Mouse (Mus musculus) brain, embryonic 14.5 days (tissue): ENCODE results near the gene Ankrd22.

ENCODE experiments used
- CTCF ChIP-seq: fragments of 200-500 bp; IDR thresholded peaks from 2 replicates; pipeline ENCODE4 v1.5.1; 2012; ENCODE audit warnings: inconsistent platforms, mild to moderate bottlenecking, moderate library complexity, borderline replicate concordance; ENCODE audit not compliant: insufficient read depth, insufficient read length; ENCODE audit errors: extremely low read depth
- POLR2A ChIP-seq: fragments of 200-500 bp; IDR thresholded peaks from 2 replicates; pipeline ENCODE4 v1.6.1; 2012; ENCODE audit warnings: mild to moderate bottlenecking, inconsistent platforms, borderline replicate concordance; ENCODE audit not compliant: poor library complexity, insufficient read depth, insufficient read length, severe bottlenecking; ENCODE audit errors: extremely low read depth

DNA sequence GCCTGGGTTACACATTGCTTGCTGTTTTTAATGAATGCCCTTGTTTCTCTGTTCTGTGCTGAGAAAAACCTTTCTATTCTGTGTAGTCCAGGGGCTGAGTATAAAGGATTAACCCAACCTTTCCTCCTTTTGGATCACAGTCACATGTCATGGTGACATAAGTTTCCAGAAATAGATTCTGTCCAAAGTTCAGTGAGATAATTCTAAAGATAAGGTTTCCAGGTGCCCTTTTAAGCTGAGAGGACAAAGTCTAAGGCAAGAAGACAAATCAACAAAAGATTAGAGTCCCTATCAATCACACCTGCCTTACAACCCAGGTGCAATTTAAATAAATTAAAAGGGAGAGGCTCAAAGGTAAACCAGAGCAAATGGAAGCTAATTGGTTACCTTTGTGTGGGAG lies 91.6 kb downstream of the Ankrd22 start:
- TF ChIP-seq CTCF (no peak), POLR2A (no peak)
